Mouse (Mus musculus): ENCODE results near the gene Slc6a21.
"Not testable (repeated sequence)": the region's sequence is repeated elsewhere in the genome, so short reads cannot be mapped to it uniquely, and the experiment has no call there.

Gene Slc6a21

DNA sequence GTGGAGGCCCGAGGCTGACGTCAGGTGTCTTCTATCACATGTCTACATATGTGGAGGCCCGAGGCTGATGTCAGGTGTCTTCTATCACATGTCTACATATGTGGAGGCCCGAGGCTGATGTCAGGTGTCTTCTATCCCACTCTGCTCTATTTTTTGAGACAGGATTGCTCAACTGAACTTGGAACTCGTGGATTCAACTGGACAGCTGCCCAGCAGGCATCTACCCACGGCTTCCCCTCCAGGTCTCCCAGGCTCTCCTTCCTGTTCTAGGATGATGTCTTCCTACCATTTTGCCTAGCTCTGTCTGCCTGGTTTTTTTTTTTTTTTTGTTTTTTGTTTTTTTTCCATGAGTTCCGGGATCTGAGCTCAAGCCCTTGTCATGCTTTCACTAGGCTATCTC is 21.5 kb upstream of the Slc6a21 start:
- DNase-seq (ENCODE audit: low read depth, low spot score) = not testable (repeated sequence)

DNA sequence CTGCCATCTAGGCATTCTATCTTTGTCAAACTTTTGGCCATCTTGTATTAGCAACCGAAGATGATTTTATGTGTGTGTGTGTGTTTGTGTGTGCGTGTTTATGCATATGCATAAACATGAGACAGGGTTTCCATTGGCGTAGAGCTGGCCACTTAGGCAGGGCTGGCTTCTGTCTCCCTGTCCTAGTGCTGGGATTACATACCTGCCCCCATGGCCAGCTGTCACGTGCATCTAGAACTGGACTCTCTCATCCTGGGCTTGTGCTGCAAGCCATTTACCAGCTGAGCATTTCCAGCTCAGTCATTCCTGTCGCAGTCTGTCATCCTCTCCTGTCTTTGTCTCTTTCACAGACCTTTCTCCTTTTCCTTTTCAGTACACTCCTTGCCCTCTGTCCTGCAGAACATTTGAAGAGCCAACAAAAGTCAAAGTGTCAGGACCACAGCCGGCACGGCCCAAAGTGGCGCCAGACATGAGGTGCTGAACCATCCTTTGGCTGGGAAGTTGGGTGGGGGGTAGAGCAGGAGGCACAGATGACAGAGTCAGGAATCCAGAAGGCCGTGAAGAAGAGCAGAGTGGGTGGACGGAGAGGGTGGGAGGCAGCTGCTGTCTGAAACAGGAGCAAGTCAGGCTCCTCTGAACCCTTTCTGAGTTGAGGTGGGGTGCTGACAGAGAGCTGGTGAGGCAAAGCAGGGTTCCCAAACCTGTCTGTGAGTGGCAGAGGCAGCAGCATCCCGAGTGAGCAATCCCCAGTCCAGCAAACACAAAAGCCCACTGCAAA is 20.1 kb upstream of the Slc6a21 start:
- no peak for DNase-seq (ENCODE audit: low read depth, low spot score)

DNA sequence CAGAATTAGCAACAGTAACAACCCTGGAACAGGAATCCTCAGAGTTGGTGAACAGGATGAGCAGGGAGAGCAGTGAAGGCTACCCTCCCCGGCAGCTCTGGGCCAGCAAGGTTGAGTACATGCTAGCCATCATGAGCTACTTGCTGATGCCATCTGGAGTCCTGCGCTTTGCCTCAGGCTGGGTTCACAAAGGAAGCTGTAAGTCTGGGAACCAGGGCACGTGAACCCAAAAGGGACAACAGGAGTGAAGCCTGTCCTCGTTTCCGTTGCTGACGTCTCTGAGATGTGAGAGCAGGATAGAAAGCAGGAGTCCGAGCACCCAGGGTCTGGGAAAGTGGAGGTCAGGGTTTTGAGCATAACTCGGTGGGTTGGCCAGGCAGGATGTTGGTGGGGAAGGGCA is 18.0 kb upstream of the Slc6a21 start:
- no peak for DNase-seq (ENCODE audit: low read depth, low spot score)

DNA sequence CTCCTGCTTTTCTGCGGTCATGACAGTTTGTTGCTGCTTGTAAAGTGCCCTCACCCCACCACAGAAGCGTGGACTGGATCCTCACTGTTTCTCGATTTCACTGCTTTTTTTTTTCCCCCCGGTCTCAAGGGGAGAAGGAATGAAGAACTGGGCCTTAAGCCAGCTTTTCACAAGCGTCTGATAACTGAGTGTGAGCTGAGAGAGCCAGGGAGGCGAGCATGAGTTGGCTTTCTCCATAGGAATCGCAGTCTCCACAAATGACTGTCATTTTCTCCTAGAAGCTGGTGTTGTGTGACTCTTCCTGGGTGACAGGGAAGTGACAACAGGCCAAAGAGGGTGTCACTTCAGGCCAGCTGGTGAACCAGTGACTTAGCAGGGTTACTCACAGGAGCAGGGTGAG is 15.0 kb upstream of the Slc6a21 start:
- DNase-seq (ENCODE audit: low read depth, low spot score) = no peak

DNA sequence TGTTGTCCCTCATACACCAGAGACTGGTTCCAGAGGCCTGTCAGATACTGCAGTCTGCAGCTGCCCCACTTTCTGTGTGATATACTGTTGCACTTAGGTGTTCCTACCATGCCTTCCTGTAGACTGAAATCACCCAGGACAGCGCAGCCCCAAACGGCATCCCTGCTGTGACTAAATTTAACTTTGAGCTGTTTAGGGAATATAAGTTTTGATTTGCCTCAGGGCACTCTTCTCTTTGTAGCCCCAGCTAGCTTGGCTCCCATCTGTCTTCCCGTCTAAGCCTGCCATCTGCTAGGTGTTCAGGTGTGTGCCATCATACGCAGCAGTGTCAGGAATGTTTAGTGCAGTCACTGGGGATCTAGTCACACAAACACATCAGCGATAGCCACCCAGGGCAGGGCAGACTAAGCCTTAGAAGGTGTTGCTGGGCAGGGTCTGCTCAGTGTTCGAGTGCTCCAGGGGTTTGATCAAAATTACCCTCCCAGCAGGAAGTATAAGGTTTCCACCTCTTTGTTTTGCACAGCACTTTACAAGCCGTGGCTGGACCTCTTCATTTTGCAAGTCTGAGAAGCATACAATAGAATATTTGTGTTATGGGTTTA is 14.2 kb upstream of the Slc6a21 start:
- DNase-seq (ENCODE audit: low read depth, low spot score) = no peak

DNA sequence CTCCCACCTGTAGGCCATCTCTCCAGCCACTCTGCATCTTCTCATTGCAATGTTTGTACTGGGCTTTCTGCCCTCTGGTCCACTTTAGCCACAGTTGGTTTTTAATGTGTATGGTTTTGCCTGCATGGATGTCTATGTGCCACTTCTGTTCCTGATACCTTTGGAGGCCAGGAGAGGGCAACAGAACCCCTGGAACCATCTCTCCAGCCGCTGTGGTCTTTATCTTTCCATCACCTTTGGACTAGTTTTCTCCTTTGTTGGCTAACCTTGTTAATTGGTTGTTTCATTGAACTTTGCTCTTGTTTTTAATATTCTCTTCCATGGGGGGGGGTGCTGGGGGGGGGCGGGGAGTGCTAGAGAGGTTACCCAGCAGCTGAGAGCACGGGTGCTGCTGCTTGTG is 13.0 kb upstream of the Slc6a21 start:
- no peak for DNase-seq (ENCODE audit: low read depth, low spot score)

DNA sequence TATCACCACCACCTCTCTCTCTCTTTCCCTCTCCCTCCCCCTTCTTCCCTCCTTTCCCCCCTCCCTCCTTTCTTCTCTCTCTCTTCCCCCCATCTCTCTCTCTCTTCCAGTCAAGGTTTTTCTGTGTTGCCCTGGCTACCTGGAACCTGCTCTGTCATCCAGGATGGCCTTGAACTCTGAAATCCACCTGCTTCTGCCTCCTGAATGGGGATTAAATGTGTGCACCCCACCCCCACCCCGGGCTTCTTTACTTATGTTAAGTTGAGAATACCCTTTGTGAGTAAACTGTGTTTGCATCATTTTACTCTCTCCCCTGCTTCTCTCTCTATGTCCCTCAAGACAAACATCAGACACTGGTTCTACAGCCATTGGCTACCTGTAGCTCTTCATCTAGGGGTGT is 11.8 kb upstream of the Slc6a21 start:
- DNase-seq (ENCODE audit: low read depth, low spot score) = no peak

DNA sequence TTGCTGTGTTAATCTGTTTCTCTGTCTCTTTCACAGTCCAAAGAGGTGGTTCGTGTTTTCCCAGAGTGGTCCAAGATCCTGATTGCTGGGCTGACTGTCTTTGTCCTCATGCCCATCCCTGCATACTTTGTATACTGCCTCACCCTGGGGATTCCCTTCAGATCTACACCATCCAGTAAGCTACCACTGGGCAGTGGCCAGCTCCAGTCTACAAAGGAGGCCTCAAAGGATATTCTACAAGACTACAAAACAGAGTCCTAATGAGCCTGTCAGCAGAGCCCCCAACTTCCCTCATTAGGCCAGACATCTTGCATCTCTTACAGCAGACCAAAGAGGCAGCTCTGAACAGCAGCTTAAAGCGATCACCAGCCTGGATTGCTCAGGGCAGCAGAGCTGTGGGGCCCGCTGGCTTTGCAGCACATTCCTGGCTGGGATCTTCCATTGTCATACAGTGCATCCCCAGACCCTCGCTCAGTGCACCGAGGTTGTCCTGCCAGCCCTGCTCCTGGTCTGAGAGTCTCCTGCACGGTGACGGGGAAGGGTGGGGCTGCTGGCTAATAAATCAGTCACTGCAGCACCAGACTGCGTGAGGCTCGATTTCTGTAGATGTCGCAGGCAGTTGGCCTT is 4.4 kb upstream of the Slc6a21 start:
- DNase-seq (ENCODE audit: low read depth, low spot score) = no peak

DNA sequence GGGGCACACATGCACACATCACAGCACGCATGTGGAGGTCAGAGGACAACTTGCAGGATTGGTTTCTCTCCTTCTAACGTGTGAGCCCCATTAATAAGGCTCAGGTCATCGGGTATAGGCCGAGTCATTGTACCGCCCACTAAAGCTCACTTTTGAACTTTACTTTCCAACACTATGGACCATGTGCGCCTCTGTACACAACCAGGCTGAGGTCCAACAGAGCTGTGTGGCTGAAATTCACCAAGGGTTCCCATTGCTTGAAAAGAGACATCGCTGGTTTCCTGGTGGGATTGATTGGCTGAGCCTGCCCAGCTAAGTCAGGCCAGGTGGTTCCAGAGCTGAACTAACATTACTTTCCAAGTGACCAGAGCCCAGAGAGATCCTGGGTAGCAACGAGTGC is 3.6 kb upstream of the Slc6a21 start:
- DNase-seq (ENCODE audit: low read depth, low spot score) = no peak

DNA sequence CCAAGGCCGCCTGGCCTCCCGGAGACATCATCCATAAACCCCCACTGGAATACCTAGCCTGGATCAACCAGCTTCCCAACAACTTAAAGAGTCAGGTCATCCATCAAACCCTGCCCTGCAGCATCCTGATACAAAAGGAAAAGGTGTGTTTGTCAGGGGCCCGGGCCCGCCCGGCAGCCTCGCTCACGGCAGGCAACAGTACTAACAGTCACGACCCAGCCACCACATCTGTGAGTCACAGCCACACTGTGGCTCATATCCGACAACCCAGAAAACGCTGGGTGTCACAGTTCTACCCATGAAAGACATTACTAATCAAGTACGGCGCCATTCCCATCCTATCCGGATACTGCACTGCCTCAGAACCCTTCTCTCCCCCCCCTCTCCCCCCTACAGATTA is 9.2 kb downstream of the Slc6a21 start:
- DNase-seq (ENCODE audit: low read depth, low spot score) = no peak

DNA sequence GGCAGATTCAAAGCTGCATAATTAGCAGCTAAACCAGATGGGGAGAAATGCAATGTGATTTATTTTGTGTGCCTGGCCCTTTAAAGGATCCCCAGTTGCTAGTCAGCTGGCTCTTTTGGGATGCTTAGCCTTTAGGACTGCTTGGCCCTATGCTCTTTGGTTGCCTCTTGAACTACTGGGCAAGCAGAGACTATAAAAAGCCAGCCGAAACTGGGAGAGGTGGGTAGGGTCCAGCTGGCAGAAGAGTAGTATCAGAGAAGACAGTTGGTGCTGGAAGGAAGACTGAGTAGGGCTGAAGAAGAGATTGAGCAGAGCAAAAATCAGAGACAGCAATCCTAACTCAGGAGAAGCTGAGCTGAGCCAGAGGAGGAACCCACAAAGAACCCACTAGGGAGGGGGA is 19.3 kb downstream of the Slc6a21 start:
- DNase-seq (ENCODE audit: low read depth, low spot score) = no peak

DNA sequence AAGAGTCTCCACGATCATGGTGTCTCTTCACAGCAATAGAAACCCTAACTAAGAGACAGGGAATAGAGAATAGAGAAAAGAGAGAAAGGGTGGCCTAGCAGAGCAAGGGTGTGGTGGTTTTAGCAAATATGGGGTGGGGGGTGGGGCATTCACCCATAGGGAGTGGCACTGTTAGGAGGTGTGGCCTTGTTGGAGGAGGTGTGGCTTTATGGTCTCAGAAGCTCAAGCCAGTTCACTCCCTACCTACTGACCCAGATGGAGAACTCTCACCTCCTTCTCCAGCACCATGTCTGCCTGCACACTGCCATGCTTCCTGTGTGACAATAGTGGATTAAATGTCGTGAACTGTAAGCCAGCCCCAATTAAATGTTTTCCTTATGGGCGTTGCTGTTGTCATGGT is 20.2 kb downstream of the Slc6a21 start:
- no peak for DNase-seq (ENCODE audit: low read depth, low spot score)

DNA sequence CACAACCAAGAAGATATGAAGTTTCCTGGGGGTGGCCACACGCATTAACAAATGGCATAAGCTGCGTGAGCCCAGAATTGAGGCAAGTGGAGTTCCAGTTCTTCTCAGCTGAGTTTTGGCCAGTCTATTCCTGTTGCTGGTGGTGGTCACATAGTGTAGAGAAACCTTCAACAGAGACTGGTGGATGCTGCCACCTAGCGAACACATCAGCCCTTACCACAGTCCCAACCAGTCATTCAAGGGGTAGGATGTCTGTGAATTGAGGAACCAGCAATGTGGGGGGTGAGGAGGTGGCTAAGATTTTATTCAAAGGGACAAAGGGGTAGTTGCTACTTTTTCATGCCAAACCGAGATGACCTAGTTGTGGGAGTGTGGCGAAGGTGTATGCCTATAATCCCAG is 22.4 kb downstream of the Slc6a21 start:
- peak; percentile 46 for DNase-seq (ENCODE audit: low read depth, low spot score)

DNA sequence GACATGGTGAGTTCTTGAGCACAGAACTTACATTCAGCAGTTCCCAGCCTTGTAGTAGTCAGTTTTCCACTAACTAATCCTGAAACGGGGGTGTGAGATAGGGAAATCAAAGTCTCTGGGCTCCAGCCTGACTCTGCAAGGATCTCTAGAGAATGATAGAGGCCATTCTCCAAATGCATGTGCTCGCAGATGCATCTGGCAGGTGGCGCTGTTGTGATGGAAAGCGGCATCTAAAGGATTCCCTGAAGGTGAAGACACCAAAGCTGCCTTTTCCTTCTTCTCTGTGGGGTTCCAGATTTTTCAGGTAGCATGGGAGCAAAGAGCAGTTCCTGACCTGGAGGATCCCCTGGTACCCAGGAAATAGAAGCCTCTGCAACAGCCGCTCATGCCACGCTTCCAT is 23.0 kb downstream of the Slc6a21 start:
- DNase-seq (ENCODE audit: low read depth, low spot score) = peak; percentile 46

DNA sequence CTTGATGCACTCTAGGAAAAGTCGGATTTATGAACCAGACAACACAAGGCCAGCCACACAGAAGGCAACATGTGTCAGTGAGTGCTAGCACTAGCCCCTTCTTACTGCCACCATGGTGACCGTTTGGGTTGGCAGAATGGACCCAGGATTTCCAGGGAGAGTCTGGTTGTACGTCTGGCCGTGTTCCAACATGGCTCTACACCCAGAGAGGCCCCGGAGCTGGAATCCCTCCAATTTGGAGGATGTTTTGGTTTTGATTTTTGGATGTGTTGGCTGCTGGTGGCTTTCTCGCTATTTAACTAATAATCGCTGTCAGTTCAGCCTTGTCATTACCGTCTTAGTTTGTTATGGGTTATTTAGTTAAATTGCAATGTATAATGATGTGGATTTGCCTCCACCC is 25.3 kb downstream of the Slc6a21 start:
- DNase-seq (ENCODE audit: low read depth, low spot score) = no peak

DNA sequence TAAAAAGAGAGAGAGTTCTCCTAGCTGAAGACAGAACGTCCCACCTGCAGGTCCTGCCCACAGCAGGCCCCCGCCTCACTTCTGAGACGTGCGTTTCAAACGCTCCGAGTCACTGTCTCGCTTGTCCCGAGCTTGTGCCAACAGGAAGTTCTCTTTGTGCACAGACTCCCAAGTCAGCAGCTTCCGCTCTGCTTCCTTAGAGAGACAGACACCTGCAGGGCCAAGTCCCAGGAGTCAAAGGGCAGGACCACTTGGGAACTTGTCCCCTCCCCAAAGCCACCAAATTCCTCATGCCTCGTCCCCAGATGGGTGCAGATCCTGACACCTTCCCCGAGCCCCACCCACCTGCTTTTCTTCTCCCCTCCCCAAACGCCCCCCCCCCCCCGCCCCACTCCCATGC is 27.6 kb downstream of the Slc6a21 start:
- DNase-seq (ENCODE audit: low read depth, low spot score) = no peak

DNA sequence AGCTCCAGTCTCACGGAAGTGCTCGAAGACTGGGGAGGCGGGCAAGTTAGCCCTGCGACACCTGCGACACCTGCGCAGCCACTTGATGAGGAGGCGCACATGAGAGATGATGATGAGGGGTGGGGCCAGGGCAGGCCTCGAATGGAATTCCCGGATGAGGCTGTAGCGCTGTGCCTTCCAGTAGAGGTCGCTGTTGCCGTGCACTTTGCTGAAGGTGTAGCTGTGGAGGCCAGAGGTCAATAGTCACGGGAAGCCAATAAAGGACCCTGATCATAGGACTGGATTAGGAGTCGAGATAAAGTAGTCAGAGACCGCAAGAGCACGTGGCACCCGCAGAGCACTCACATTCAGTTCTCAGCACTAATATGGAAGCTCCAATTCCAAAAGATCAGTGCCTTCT is 28.0 kb downstream of the Slc6a21 start:
- peak; percentile 60 for DNase-seq (ENCODE audit: low read depth, low spot score)

DNA sequence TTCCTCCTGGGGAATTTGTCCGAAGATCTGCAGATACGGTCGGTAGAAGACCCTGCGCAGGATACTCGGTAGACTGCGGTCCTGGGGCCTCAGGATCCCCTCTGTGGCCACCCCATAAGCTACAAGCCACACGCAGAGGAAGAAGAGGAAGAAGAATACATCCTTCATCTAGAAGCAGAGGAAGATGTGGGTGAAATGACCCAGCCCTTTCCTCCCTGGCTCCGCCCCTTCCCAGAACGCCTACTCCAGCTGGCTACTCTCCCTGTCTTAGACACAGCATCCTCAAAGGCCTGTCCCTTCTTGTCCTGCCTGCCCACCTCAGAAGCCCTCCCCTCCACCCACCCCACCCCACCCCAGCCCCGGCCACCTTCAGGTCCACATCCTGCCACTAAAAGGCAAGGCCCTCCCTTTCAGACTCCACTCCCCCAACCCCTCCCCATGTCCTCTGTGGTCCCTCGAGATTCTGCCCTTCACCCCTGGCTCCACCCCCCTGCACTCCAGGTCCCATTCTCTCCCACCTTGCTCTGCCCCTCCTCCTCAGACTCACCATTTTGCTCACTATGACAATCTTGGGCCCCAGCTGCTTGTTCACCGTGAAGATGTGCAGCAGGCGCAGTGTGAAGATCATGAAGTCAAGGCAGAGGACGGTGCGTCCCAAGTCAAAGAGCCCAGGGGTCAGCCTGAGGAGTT is 31.4 kb downstream of the Slc6a21 start:
- no peak for DNase-seq (ENCODE audit: low read depth, low spot score)

DNA sequence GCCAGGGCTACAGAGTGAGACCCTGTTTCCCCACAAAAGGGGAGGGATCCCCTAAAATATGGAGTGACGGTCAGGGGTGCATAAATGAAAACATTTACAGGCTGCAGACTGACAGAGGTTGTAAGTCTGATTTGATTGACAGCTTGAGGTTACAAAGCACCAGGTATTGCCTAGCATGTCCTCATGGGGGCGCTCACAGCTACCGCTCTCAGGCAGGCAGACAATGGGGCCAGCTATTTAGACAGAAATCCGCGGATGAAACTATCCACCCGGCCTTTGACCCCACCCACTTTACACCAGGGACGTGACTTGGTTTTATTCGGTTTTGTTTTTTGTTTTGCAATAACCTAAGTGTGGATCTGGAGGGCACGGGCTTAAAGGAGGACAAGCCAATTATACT is 32.1 kb downstream of the Slc6a21 start:
- peak; percentile 60 for DNase-seq (ENCODE audit: low read depth, low spot score)

DNA sequence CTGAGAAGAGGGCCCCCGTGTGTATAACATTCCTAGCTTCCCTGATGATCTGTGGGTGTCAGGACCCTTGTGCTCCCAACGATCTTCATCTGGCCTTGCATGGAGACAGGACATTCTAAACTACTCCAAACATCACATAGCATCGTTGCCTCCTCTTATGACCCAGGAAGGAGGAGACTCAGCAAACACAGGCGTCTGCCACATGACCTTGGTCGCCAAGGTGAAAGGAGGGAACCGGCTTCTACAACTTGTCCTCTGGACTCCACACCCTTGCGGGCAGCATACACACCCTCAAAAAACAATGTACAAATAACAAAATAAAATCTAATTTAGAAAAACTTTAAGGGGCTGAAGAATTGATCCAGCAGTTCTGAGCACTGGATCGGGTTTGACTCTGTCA is 34.7 kb downstream of the Slc6a21 start:
- DNase-seq (ENCODE audit: low read depth, low spot score) = no peak

DNA sequence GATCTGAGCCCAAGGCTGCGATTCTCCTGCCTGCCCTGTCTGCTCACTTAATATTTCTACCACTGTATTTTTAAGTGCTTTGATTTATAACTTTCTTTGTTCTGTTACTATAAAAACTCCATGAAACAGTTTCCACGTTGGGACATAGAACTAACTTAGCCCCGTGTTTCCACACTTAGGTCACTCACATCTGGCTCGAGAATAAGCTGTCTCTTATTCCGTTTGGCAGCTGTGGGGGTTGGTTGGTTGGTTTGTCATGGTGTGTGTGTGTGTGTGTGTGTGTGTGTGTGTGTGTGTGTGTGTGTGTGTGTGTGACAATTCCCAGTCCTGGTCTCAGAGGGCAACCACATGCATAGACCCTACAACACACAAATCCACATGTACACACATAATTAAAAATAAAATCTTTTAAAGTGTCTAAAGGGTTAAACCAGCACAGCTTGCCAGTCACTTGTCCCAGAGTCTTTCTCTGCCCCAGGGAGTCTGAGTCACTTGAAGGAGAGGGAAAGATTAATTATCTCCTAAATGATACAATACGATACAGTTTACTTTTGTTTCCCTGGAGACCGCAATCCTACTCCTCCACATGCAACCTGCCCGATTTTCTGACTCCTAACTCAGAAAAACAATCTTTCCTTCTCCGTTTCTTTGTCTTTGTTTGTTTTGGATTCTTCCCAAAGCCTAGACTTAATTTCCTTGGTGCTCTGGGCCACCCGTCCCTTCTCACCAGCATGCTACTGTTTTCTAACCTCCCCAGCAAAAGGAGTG is 35.6 kb downstream of the Slc6a21 start:
- no peak for DNase-seq (ENCODE audit: low read depth, low spot score)

DNA sequence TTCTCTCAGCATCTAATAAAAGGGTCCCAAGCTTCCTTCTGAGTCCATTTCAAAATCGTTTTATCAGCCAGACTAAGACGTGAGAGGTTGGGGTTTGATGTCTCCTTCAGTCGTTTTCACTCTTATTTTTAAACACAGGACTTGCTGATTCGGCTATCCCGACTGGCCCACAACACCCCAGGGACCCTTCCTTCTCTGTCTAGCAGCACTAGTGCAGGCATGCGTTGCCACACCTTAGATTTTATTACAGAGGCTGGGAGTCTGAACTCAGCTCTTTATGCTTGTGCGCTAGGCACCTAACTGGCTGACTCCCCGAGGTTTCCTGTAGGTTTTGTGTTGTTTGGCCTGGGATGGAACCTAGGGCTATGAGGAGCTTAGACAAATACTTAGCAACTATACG is 36.2 kb downstream of the Slc6a21 start:
- DNase-seq (ENCODE audit: low read depth, low spot score) = no peak
